Mouse (Mus musculus) heart, postnatal 0 days (tissue): Measurements from ENCODE around the gene Kcnj11. TPM values are rescaled to one million over a fixed set of nuclear protein-coding genes. Genes with fewer than 3 reads are reported as not detected.

Source experiments
- ATAC-seq: fragments of 200-750 bp; cut with Nextera tagmentation; 2 replicates; pipeline ENCODE4 v1.8.0; 2017; ENCODE audit warnings: low read depth, moderate number of reproducible peaks, moderate library complexity; ENCODE audit not compliant: insufficient read depth
- DNase-seq: peaks from one replicate; pipeline ENCODE4 v3.0.0-alpha.2; 2016; ENCODE audit warnings: low spot score
- H3K27ac ChIP-seq: fragments of 300-500 bp; sonication (generic); 2 replicates; pipeline ENCODE4 v1.5.1; 2014; ENCODE audit warnings: low read depth, mild to moderate bottlenecking
- H3K27me3 ChIP-seq: fragments of 300-500 bp; sonication (generic); 2 replicates; pipeline ENCODE4 v1.6.1; 2014; ENCODE audit warnings: low read length, mixed read lengths; ENCODE audit not compliant: control insufficient read depth, insufficient read depth
- H3K36me3 ChIP-seq: fragments of 300-500 bp; sonication (generic); replicated peaks from 2 replicates; pipeline ENCODE4 v1.6.1; 2014; ENCODE audit warnings: low read length, mixed read lengths; ENCODE audit not compliant: control insufficient read depth, insufficient read depth
- H3K4me1 ChIP-seq: fragments of 300-500 bp; sonication (generic); 2 replicates; pipeline ENCODE4 v1.6.1; 2014; ENCODE audit warnings: antibody characterized with exemption; ENCODE audit not compliant: control insufficient read depth, insufficient read depth
- H3K4me2 ChIP-seq: fragments of 300-500 bp; sonication (generic); 2 replicates; pipeline ENCODE4 v1.6.1; 2014; ENCODE audit warnings: low read depth, mild to moderate bottlenecking, low read length, moderate library complexity
- H3K4me3 ChIP-seq: fragments of 300-500 bp; sonication (generic); 2 replicates; pipeline ENCODE4 v1.5.1; 2014; ENCODE audit warnings: low read depth, low read length
- H3K9ac ChIP-seq: fragments of 300-500 bp; sonication (generic); replicated peaks from 2 replicates; pipeline ENCODE4 v1.6.1; 2014; ENCODE audit warnings: low read depth, low read length, mixed read lengths
- H3K9me3 ChIP-seq: fragments of 300-500 bp; sonication (generic); replicated peaks from 2 replicates; pipeline ENCODE4 v1.6.1; 2016; ENCODE audit warnings: low read length; ENCODE audit not compliant: control insufficient read depth
- CTCF ChIP-seq: IDR thresholded peaks from 2 replicates; pipeline ENCODE4 v1.5.1; 2016; ENCODE audit warnings: antibody characterized with exemption, control low read depth, low read depth
- EP300 ChIP-seq: IDR thresholded peaks from 2 replicates; pipeline ENCODE4 v1.6.1; 2016; ENCODE audit warnings: antibody characterized with exemption, low read depth
- WGBS: fragments of 180-500 bp; shearing (Covaris S2); extraction: QIAGEN DNeasy Blood & Tissue Kit; methylation state at CpG from one replicate; pipeline ENCODE4 v1.1.7; 2014; 5-methylcytosine and 5-hydroxymethylcytosine counted together
- polyA plus RNA-seq: library from polyadenylated mRNA; unstranded; fragments of >200 nt; fragmentation: Nextera tagmentation; extraction: Ambion mirVana; gene quantifications from 2 replicates; pipeline ENCODE4 v1.2.1, GENCODE M21; 2015
- total RNA-seq: library from RNA; depleted of rRNA; stranded (reverse); fragments of >200 nt; gene quantifications from 2 replicates; pipeline ENCODE4 v1.2.3, GENCODE M21; 2014; ENCODE audit warnings: low replicate concordance

Gene Kcnj11
- total and polyA plus RNA-seq, 2 experiments from 2014 or later, result 14.4 to 103 TPM

DNA sequence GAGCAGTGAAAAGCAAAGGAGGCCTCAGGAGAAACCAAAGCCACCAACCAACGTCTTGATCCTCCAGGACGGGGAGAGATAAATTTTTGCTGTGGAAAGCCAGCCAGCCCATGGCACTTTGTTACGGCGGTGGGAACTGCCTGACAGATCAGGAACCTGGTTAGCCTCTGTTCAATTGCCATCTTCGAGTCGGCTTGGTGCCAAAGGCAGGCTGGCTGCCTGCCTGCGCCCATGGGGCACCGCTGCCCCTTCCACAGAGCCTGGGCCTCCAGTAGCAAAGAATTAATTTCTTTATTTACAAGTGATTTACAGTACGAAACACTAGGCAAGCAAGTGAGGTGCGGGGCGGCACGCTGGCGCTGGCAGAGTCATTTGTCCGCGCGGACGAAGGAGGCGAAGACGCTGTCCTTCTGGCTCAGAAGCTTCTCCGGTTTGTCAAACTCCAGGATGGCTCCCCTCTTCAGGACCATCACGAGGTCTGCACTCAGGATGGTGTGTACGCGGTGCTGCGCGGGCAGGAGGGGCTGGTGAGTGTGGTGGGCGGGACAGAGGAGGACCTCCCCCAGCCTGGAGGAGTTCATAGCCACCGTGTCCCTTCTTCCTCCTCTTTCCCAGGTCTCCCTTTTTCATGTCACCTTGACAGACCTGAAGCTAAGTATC, 3.8 kb upstream of the Kcnj11 start:
- Histone ChIP-seq H3K27me3 (no peaks in the 10 kb centered on the region), H3K9ac (no peak overlapping the region; the same call in 1 of the 2 replicates), H3K4me1 (peaks cover 10% of the 10 kb centered on the region), H3K4me3 (no peak overlapping the region), H3K27ac (peak overlapping the region; percentile 14), H3K9me3 (no peaks in the 10 kb centered on the region), H3K4me2 (no peak overlapping the region), H3K36me3 (0 out of 2 replicates have a peak, but pooled peaks cover 5% of the 10 kb centered on the region)
- ATAC-seq (no peak), DNase-seq (no peak)
- WGBS, result 67% methylated on average over 27 of the region's 27 CpGs
- no peak for TF ChIP-seq CTCF
- TF ChIP-seq EP300, result no peak

DNA sequence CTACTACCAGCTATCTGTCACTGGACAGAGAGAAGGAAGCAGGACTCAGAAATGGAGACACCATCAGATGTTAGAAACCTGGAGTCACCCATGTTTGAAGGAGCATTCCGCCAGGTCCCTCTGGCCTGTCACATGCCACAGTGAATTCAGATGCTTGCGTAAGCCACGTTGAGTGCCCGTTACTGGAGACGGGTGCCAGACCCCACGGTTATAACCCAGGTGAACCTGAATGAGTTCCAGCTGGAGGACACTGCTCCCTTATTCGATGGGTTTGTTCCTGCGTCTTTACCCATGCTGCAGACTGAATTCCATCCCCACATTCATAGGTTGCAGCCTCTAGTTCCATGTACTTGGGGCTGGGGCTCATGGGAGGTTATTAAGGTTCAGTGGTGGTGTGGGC, 3.2 kb upstream of the Kcnj11 start:
- H3K4me2 ChIP-seq, result no peak overlapping the region
- H3K27ac ChIP-seq, result peak overlapping the region; percentile 14
- TF ChIP-seq EP300 (no peak), CTCF (no peak)
- H3K4me3 ChIP-seq, result no peak overlapping the region
- 0 out of 2 replicates have a peak, but pooled peaks cover 5% of the 10 kb centered on the region for H3K36me3 ChIP-seq
- no peak for ATAC-seq
- H3K27me3 ChIP-seq, result no peaks in the 10 kb centered on the region
- no peak overlapping the region for H3K9ac ChIP-seq
- WGBS, result 84% methylated on average over 8 of the region's 8 CpGs
- DNase-seq, result no peak
- H3K9me3 ChIP-seq, result no peaks in the 10 kb centered on the region
- H3K4me1 ChIP-seq, result peaks cover 10% of the 10 kb centered on the region

DNA sequence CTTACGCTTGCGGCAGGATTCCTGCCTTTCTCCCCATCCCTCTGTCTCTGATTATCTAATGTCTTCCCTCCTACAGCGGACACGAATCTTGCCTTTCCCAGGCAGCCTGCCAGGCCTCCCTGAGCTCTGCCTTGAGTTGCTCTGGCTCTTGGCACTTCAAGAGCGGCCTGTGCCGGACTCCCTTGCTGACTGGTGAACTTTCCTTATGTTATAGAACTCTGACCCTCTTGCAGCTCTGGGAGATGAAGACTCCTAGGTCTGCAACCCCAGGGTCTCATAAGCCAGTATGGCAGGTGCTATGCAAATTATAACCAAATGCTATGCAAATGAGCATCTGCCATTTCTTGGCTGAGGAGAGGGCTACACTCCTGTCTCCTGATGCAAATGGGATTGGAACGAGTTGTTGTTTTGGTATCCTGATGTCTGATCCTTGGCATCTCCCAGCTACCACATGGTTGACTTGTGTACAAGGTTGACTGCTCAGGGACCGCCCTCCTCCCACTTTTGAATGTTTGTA, 2.6 kb upstream of the Kcnj11 start:
- Histone ChIP-seq H3K9ac (no peak overlapping the region), H3K27me3 (no peaks in the 10 kb centered on the region), H3K36me3 (0 out of 2 replicates have a peak, but pooled peaks cover 5% of the 10 kb centered on the region), H3K4me3 (no peak overlapping the region), H3K4me1 (peaks cover 10% of the 10 kb centered on the region), H3K4me2 (no peak overlapping the region), H3K9me3 (no peaks in the 10 kb centered on the region), H3K27ac (no peak overlapping the region)
- WGBS, result 79% methylated on average over 8 of the region's 8 CpGs
- no peak for TF ChIP-seq EP300
- no peak for TF ChIP-seq CTCF
- ATAC-seq (no peak), DNase-seq (no peak)

DNA sequence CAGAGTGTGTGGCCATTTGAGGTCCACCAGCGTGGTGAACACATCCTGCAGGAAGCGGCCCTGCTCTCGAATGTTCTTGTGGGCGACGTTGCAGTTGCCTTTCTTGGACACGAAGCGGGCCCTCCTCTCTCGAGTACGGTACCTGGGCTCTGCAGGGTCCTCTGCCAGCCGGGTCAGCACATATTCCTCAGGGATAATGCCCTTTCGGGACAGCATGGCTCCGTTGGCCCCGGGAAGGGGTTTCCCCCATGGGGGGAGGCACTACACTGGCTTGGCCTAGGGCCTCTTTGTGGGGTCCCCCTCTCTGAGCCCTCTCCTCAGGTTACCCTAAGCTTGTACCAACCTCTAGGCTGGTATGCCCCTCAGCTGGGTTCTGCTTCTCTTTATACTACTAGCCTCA, 882 bp downstream of the Kcnj11 start:
- Histone ChIP-seq H3K4me3 (peak overlapping the region; percentile 63), H3K4me2 (peak overlapping the region; percentile 75), H3K9me3 (no peaks in the 10 kb centered on the region), H3K27me3 (no peaks in the 10 kb centered on the region), H3K27ac (peak overlapping the region; percentile 97), H3K36me3 (no peaks in the 10 kb centered on the region), H3K4me1 (peaks cover 16% of the 10 kb centered on the region), H3K9ac (peak overlapping the region; percentile 80)
- TF ChIP-seq EP300, result no peak
- no peak for TF ChIP-seq CTCF
- no peak for ATAC-seq
- 47% methylated on average over 13 of the region's 13 CpGs for WGBS
- no peak for DNase-seq

DNA sequence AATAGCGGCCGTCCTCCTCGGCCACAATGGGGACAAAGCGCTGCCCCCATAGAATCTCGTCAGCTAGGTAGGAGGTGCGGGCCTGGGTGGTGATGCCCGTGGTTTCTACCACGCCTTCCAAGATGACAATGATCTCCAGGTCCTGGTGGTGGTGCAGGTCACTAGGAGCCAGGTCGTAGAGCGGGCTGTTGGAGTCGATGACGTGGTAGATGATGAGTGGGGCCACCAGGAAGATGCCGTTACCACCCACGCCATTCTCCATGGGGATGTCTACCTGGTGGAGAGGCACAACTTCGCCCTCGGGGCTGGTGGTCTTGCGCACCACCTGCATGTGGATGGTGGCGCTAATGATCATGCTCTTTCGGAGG, 1.7 kb downstream of the Kcnj11 start:
- H3K4me1 ChIP-seq, result peaks cover 15% of the 10 kb centered on the region
- peak overlapping the region; percentile 63 for H3K4me3 ChIP-seq
- H3K9me3 ChIP-seq, result no peaks in the 10 kb centered on the region
- peak overlapping the region; percentile 75 for H3K4me2 ChIP-seq
- peak overlapping the region; percentile 97 for H3K27ac ChIP-seq
- peak overlapping the region; percentile 31; the same call in 1 of the 2 replicates for H3K9ac ChIP-seq
- ATAC-seq (no peak), DNase-seq (no peak)
- no peak for TF ChIP-seq EP300
- no peak for TF ChIP-seq CTCF
- 65% methylated on average over 19 of the region's 19 CpGs for WGBS
- no peaks in the 10 kb centered on the region for H3K36me3 ChIP-seq
- no peaks in the 10 kb centered on the region for H3K27me3 ChIP-seq
